In genomic region chr11:57601806-57602455, GRCm38 (mm10) we compare ENCODE assay signal across 14 mouse cellular contexts. TPM values are rescaled to one million over a fixed set of nuclear protein-coding genes. Genes with fewer than 3 reads are reported as not detected.
DNase-seq lines count a peak whose midpoint lies in the region; ATAC-seq and TF ChIP-seq lines count a peak whose summit lies in the region.
"Had no signal": no experiment of that assay in that cellular context is flagged by ENCODE, and none has a peak within 500 bp of the region (broad histone marks: within the 10 kb centered on the region; RNA-seq: fewer than 3 reads in every experiment).

No protein-coding gene starts in this region.

- peak; percentile 57 for ATAC-seq in liver, embryonic 11.5 days (replicated peaks; ENCODE audit: low FRiP score)
- peak; percentile 52; the same call in 1 of the 2 replicates for ATAC-seq in liver, embryonic 15.5 days (ENCODE audit: insufficient read depth)
- no peak for ATAC-seq in activated CD4-positive, CD25-positive, alpha-beta regulatory T cell, adult 4 months

- no peaks in the 10 kb centered on the region; the same call in 1 of the 2 replicates for H3K27me3 ChIP-seq in liver, embryonic 11.5 days (replicated peaks; ENCODE audit: control insufficient read depth, insufficient read depth, low read length)
- H3K27me3 ChIP-seq in liver, embryonic 15.5 days = peaks cover 26% of the 10 kb centered on the region; the same call in 1 of the 2 replicates
- no peaks in the 10 kb centered on the region for H3K27me3 ChIP-seq in splenic B cell, adult 2 months (ENCODE audit: control insufficient read depth, insufficient read depth, low read length, poor library complexity, severe bottlenecking)
- H3K27me3 ChIP-seq: embryonic facial prominence, embryonic 12.5 days had no signal

- 35% methylated on average over 2 of the region's 2 CpGs for WGBS in liver, embryonic 11.5 days
- WGBS in liver, embryonic 15.5 days (ENCODE audit: insufficient replicate concordance) = 20% methylated on average over 2 of the region's 2 CpGs

- H3K4me1 ChIP-seq in liver, embryonic 11.5 days (replicated peaks; ENCODE audit: control insufficient read depth, insufficient read depth, low read length) = no peaks in the 10 kb centered on the region
- H3K4me1 ChIP-seq in liver, embryonic 15.5 days (replicated peaks) = peaks cover 12% of the 10 kb centered on the region

- no peak overlapping the region for H3K4me2 ChIP-seq in liver, embryonic 11.5 days
- no peak overlapping the region for H3K4me2 ChIP-seq in liver, embryonic 15.5 days
- H3K4me2 ChIP-seq: embryonic facial prominence, embryonic 12.5 days; forebrain, embryonic 12.5 days; lung, embryonic 14.5 days had no signal

- no peak for TF ChIP-seq CTCF in gastrocnemius, adult 2 months (IDR thresholded peaks at IDR 0.05)

- H3K9me3 ChIP-seq in liver, embryonic 11.5 days (ENCODE audit: control insufficient read depth, low read length) = no peaks in the 10 kb centered on the region
- no peaks in the 10 kb centered on the region for H3K9me3 ChIP-seq in liver, embryonic 15.5 days (replicated peaks)
- H3K9me3 ChIP-seq: embryonic facial prominence, embryonic 12.5 days; forebrain, embryonic 12.5 days had no signal

- peak; percentile 33 for DNase-seq in gastrocnemius, adult 2 months
- DNase-seq in gastrocnemius, postnatal 10 days = no peak
- no peak for DNase-seq in liver, embryonic 11.5 days (ENCODE audit: low spot score)
- no peak for DNase-seq in liver
- peak; percentile 13 for DNase-seq in splenic B cell, adult 2 months (ENCODE audit: low read depth, low spot score)
- DNase-seq in cerebellum, adult 11-12 months = no peak
- DNase-seq: adrenal gland, postnatal 25 days; cerebellum, postnatal 25 days; lung, embryonic 14.5 days had no signal

- peak overlapping the region; percentile 75; the same call in 1 of the 2 replicates for H3K27ac ChIP-seq in gastrocnemius, adult 2 months
- H3K27ac ChIP-seq in liver, embryonic 11.5 days (ENCODE audit: low read depth, low read length) = no peak overlapping the region
- no peak overlapping the region for H3K27ac ChIP-seq in liver, embryonic 15.5 days (replicated peaks)
- H3K27ac ChIP-seq: layer of hippocampus, adult 2 months had no signal

- H3K9ac ChIP-seq in liver, embryonic 11.5 days (ENCODE audit: low read depth, low read length) = no peak overlapping the region
- no peak overlapping the region for H3K9ac ChIP-seq in liver, embryonic 15.5 days
- H3K9ac ChIP-seq: embryonic facial prominence, embryonic 12.5 days; forebrain, embryonic 12.5 days; lung, embryonic 14.5 days had no signal

- H3K4me3 ChIP-seq in gastrocnemius, adult 2 months = no peak overlapping the region
- no peak overlapping the region for H3K4me3 ChIP-seq in liver, embryonic 11.5 days (ENCODE audit: low read depth, low read length)
- H3K4me3 ChIP-seq in liver, embryonic 15.5 days (replicated peaks) = no peak overlapping the region
- H3K4me3 ChIP-seq: embryonic facial prominence, embryonic 12.5 days; forebrain, embryonic 12.5 days; layer of hippocampus, adult 2 months had no signal

- H3K36me3 ChIP-seq in liver, embryonic 11.5 days (ENCODE audit: control insufficient read depth, insufficient read depth, low read length) = no peaks in the 10 kb centered on the region
- no peaks in the 10 kb centered on the region for H3K36me3 ChIP-seq in liver, embryonic 15.5 days (replicated peaks)
- H3K36me3 ChIP-seq in splenic B cell, adult 2 months (ENCODE audit: control insufficient read depth, insufficient read depth, low read length, poor library complexity, severe bottlenecking) = no peaks in the 10 kb centered on the region
- H3K36me3 ChIP-seq: embryonic facial prominence, embryonic 12.5 days; forebrain, embryonic 12.5 days had no signal

- intact Hi-C loops in gastrocnemius, adult 2 months (cut with DNase I) = no loop called here

RNA-seq across cellular contexts. Expression of gene Galnt10, which starts 43.3 kb away (rescaled TPM):
- total RNA-seq in gastrocnemius, adult 2 months (2021) = 1 to 10 TPM; 5.1 to 6.4 TPM
- 10 to 100 TPM; 13.0 to 15.7 TPM for total RNA-seq in gastrocnemius, postnatal 10 days (2021)
- polyA plus RNA-seq in liver, embryonic 11.5 days (2014; fragmentation: Nextera tagmentation; extraction: Ambion mirVana) = 17.5 and 19.8 TPM in 2 replicates
- 27.1 and 30.9 TPM in 2 replicates for polyA plus RNA-seq in liver, embryonic 15.5 days (2015; fragmentation: Nextera tagmentation; extraction: Ambion mirVana)
- polyA plus RNA-seq in activated CD4-positive, CD25-positive, alpha-beta regulatory T cell, adult 4 months (2017; shearing (Covaris generic)) = 1 to 10 TPM; 4.1 to 7.6 TPM

Comparison
In these comparisons a context has a peak if more than half of its experiments do, and no peak if none do; other contexts are left out.
1. DNase-seq: peak in gastrocnemius, adult 2 months (single experiment) and splenic B cell, adult 2 months (single experiment); none in gastrocnemius, postnatal 10 days (single experiment), liver, embryonic 11.5 days (single experiment), liver (single experiment) and cerebellum, adult 11-12 months (single experiment).